Mouse (Mus musculus) stomach, postnatal 0 days (tissue): ENCODE data around the gene Ubtf. TPM values are rescaled to one million over a fixed set of nuclear protein-coding genes. Genes with fewer than 3 reads are reported as not detected.

Experiments
- ATAC-seq: fragments of 200-750 bp; cut with Nextera tagmentation; 2 replicates; pipeline ENCODE4 v1.8.0; 2017; ENCODE audit not compliant: low FRiP score, low TSS enrichment
- DNase-seq: peaks from one replicate; pipeline ENCODE4 v3.0.0-alpha.2; 2016; ENCODE audit warnings: low spot score
- H3K27ac ChIP-seq: fragments of 300-500 bp; sonication (generic); replicated peaks from 2 replicates; pipeline ENCODE4 v1.5.1; 2014; ENCODE audit warnings: mild to moderate bottlenecking, control low read depth
- H3K27me3 ChIP-seq: fragments of 300-500 bp; sonication (generic); 2 replicates; pipeline ENCODE4 v1.6.1; 2014; ENCODE audit warnings: low read length; ENCODE audit not compliant: control insufficient read depth, insufficient read depth
- H3K36me3 ChIP-seq: fragments of 300-500 bp; sonication (generic); 2 replicates; pipeline ENCODE4 v1.6.1; 2014; ENCODE audit warnings: low read length, mixed read lengths; ENCODE audit not compliant: control insufficient read depth, insufficient read depth
- H3K4me1 ChIP-seq: fragments of 300-500 bp; sonication (generic); replicated peaks from 2 replicates; pipeline ENCODE4 v1.6.1; 2014; ENCODE audit warnings: antibody characterized with exemption; ENCODE audit not compliant: control insufficient read depth, insufficient read depth
- H3K4me2 ChIP-seq: fragments of 300-500 bp; sonication (generic); replicated peaks from 2 replicates; pipeline ENCODE4 v1.6.1; 2014; ENCODE audit warnings: low read depth, mild to moderate bottlenecking, control low read depth, moderate library complexity
- H3K4me3 ChIP-seq: fragments of 300-500 bp; sonication (generic); 2 replicates; pipeline ENCODE4 v1.5.1; 2014; ENCODE audit warnings: low read depth, low read length, control low read depth
- H3K9ac ChIP-seq: fragments of 300-500 bp; sonication (generic); 2 replicates; pipeline ENCODE4 v1.6.1; 2014; ENCODE audit warnings: mild to moderate bottlenecking, low read length, control low read depth, mixed read lengths
- H3K9me3 ChIP-seq: fragments of 300-500 bp; sonication (generic); 2 replicates; pipeline ENCODE4 v1.6.1; 2016; ENCODE audit warnings: low read length; ENCODE audit not compliant: control insufficient read depth
- CTCF ChIP-seq: IDR thresholded peaks from 2 replicates; pipeline ENCODE4 v1.5.1; 2016; ENCODE audit warnings: antibody characterized with exemption, low read depth, mild to moderate bottlenecking, moderate library complexity
- EP300 ChIP-seq: optimal IDR thresholded peaks from 2 replicates; pipeline ENCODE3; 2016; ENCODE audit warnings: antibody characterized with exemption
- WGBS: fragments of 180-500 bp; shearing (Covaris S2); extraction: QIAGEN DNeasy Blood & Tissue Kit; methylation state at CpG from one replicate; pipeline ENCODE4 v1.1.7; 2014; 5-methylcytosine and 5-hydroxymethylcytosine counted together
- polyA plus RNA-seq: library from polyadenylated mRNA; unstranded; fragments of >200 nt; fragmentation: Nextera tagmentation; extraction: Ambion mirVana; gene quantifications from 2 replicates; pipeline ENCODE4 v1.2.1, GENCODE M21; 2015

The Ubtf gene
- polyA plus RNA-seq, 1 experiment from 2014 or later: 46.7 TPM

- no peaks in the 10 kb centered on the region for H3K27me3 ChIP-seq
- 1% methylated on average over 38 of the region's 38 CpGs for WGBS
- peak overlapping the region; percentile 94 for H3K4me3 ChIP-seq
- TF ChIP-seq EP300 (no peak), CTCF (no peak)
- no peaks in the 10 kb centered on the region for H3K9me3 ChIP-seq
- peak overlapping the region; percentile 99 for H3K27ac ChIP-seq
- ATAC-seq (no peak), DNase-seq (peak; percentile 85)
- peaks cover 7% of the 10 kb centered on the region for H3K4me1 ChIP-seq
- H3K4me2 ChIP-seq: peak overlapping the region; percentile 88
- no peaks in the 10 kb centered on the region; the same call in 1 of the 2 replicates for H3K36me3 ChIP-seq
- H3K9ac ChIP-seq: peak overlapping the region; percentile 99
Measured at GRCm38 (mm10) chr11:102319941-102320685, 571 bp upstream of the Ubtf start.

DNA sequence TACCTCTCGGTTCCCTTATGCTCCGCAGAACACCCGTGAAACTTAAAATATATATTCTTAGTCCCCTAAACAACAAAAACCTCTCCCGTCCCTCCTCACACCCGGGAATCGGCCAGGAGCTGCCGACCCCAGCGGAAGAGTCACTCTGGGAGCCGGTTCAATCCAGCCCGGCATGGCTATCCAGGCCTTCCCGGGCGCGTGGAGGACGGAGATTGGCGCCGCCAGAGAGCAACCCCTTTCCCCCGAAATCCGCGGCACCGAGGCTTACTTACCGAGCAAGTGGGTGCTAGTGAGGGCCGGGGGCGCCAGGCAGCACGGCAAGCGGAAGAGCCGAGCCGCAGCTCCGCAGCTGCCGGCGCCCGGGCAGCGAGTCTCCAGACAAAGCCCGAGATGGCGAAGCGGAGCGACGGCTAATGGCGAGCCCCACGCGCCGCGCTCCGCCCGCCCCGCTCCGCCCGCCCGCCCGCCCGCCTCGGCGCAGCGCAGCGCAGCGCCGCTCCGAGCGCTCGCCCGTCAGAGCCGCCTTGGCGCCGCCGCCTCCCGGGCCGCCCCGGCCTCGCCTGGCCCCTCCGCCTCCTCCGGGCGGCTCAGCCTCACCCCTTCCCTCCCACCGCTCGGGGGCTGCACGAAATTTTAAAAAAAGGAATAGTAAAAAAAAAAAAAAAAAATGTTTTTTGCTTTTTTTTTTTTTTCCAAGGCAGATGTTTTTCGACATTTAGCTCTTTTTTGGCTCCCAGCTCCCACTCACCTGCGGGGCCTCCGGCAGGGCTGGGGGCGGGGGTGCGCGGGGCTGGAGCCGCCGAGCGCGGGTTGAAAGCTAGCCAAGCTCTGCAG is 749 bp downstream of the Ubtf start:
- H3K4me2 ChIP-seq: peak overlapping the region; percentile 88
- peak overlapping the region; percentile 99 for H3K27ac ChIP-seq
- WGBS: under 1% methylated on average over 73 of the region's 84 CpGs
- H3K27me3 ChIP-seq: no peaks in the 10 kb centered on the region
- peak overlapping the region; percentile 99 for H3K9ac ChIP-seq
- ATAC-seq: peak; percentile 31; the same call in 1 of the 2 replicates
- H3K4me3 ChIP-seq: peak overlapping the region; percentile 94
- H3K36me3 ChIP-seq: peaks cover 6% of the 10 kb centered on the region
- peak; percentile 71 for DNase-seq
- H3K4me1 ChIP-seq: peaks cover 7% of the 10 kb centered on the region
- H3K9me3 ChIP-seq: no peaks in the 10 kb centered on the region
- TF ChIP-seq EP300: no peak
- TF ChIP-seq CTCF: no peak

DNA sequence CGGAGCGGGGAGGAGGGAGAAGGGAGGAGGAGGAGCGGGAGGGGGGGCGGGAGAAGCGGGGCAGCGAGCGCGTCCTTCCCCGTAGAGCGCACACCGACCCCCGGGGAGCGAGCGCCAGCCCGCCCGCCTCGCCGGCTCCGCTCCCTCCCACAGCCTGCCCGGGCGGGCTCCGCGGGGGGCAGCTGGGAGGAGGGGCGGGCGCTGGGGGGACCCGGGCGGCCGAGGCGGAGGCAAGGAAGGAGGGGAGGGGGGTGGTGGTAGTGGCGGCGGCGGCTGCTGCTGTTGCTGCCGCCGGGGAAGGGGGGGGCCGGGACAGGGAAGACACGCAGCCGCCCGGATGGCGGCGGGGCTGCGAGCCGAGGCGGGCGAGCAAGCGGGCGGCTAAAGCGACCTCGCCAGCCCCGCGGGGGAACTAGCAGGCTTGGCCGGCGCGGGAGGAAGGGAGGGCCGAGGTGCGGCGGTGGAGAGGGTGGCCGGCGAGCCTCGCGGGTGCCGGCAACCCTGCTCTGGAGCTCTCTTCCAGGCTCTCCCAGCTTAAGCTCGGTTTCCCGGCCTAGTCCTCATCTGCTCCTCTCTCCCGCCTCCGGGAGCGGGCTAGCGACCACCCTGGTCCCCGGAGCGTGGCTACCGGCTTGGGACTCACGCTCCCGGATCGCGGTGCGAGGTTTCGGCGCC is 1.5 kb downstream of the Ubtf start:
- DNase-seq (peak; percentile 85), ATAC-seq (peak; percentile 64)
- Histone ChIP-seq H3K36me3 (peaks cover 9% of the 10 kb centered on the region), H3K4me3 (peak overlapping the region; percentile 94), H3K9me3 (no peaks in the 10 kb centered on the region), H3K4me2 (peak overlapping the region; percentile 88), H3K27me3 (no peaks in the 10 kb centered on the region), H3K9ac (peak overlapping the region; percentile 99), H3K27ac (peak overlapping the region; percentile 99), H3K4me1 (peaks cover 7% of the 10 kb centered on the region)
- 0% methylated on average over 22 of the region's 77 CpGs for WGBS
- no peak for TF ChIP-seq EP300
- TF ChIP-seq CTCF: no peak; the same call in 1 of the 2 replicates

DNA sequence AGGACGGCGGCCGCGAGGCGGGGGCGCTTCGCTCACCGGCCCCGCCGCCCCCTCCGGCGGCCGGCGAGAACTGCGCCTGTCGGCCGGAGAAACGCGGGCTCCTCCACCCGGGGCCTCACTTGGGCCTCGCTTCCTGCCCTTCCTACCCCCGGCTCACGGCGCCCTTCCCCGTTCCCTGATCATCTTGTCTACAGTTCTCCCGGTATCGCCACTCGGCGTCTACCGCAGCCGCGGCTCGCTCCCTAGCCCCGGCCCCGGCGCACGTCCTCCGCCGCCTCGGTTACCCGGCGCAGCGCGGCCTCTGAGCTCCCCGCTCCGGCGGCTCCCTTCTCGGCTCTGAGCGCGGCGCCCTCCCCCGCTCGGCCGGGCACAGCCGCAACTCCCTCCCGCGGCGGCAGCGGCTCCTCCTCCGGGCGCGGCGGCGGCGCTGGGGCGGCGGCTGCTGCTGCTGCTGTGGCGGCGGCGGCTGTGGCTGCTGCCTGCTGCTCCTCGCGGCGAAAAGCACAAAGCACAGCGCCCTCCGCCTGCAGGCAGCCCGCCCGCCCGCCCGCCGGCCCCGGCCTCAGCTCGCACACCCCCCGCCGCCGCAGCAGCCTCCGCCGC is 2.1 kb downstream of the Ubtf start:
- Histone ChIP-seq H3K4me3 (peak overlapping the region; percentile 94), H3K9ac (peak overlapping the region; percentile 99), H3K9me3 (no peaks in the 10 kb centered on the region), H3K4me1 (peaks cover 7% of the 10 kb centered on the region), H3K27ac (peak overlapping the region; percentile 99), H3K36me3 (peaks cover 9% of the 10 kb centered on the region), H3K27me3 (no peaks in the 10 kb centered on the region), H3K4me2 (peak overlapping the region; percentile 88)
- TF ChIP-seq CTCF: peak; percentile 28; the same call in 1 of the 2 replicates
- TF ChIP-seq EP300: no peak
- ATAC-seq (peak; percentile 38), DNase-seq (peak; percentile 81)
- WGBS: under 1% methylated on average over 62 of the region's 87 CpGs

- under 1% methylated on average over 55 of the region's 80 CpGs for WGBS
- H3K27ac ChIP-seq: peak overlapping the region; percentile 99
- H3K9me3 ChIP-seq: no peaks in the 10 kb centered on the region
- H3K4me1 ChIP-seq: peaks cover 7% of the 10 kb centered on the region
- peak overlapping the region; percentile 94 for H3K4me3 ChIP-seq
- no peaks in the 10 kb centered on the region for H3K27me3 ChIP-seq
- H3K36me3 ChIP-seq: peaks cover 9% of the 10 kb centered on the region
- DNase-seq (peak; percentile 95), ATAC-seq (peak; percentile 53)
- peak overlapping the region; percentile 88 for H3K4me2 ChIP-seq
- peak; percentile 34; the same call in 1 of the 2 replicates for TF ChIP-seq CTCF
- TF ChIP-seq EP300: no peak
- H3K9ac ChIP-seq: peak overlapping the region; percentile 99
Measured at GRCm38 (mm10) chr11:102316572-102317297, 2.8 kb downstream of the Ubtf start.
